Mouse (Mus musculus): ENCODE measurements at regions not wholly inside any gene's neighbourhood (a gene's known extent, or its start where the extent isn't known, plus 50 kb on each side); places are given as distances from the start of the nearest gene placed in this dataset.
"Not testable (repeated sequence)": the region's sequence is repeated elsewhere in the genome, so short reads cannot be mapped to it uniquely, and the experiment has no call there.

GRCm38 (mm10) chr15:23566886-23567655 is 1018.2 kb downstream of the Cdh18 start:
- H3K36me3 ChIP-seq (ENCODE audit: control insufficient read depth, insufficient read depth), result no peaks in the 10 kb centered on the region
- H3ac ChIP-seq (ENCODE audit: control insufficient read depth, insufficient read length), result no peak overlapping the region
- no peaks in the 10 kb centered on the region for H3K27me3 ChIP-seq (ENCODE audit: control insufficient read depth, insufficient read depth, insufficient read length)
- H3K4me3 ChIP-seq, result no peak overlapping the region
- no peak overlapping the region for H3K4me2 ChIP-seq (ENCODE audit: low read depth)
- no peaks in the 10 kb centered on the region for H3K79me2 ChIP-seq (ENCODE audit: control insufficient read depth, insufficient read depth)
- TF ChIP-seq E2F4 (IDR thresholded peaks at IDR 0.05; ENCODE audit: insufficient read depth) (no peak), POLR2AphosphoS2 (IDR thresholded peaks at IDR 0.05; ENCODE audit: insufficient read length, low read depth) (no peak), MYOD1 (IDR thresholded peaks at IDR 0.05; ENCODE audit: control insufficient read depth in 1 of 3, insufficient read length in 2 of 3, low read depth in 2 of 3) (no peak), MYOG (IDR thresholded peaks at IDR 0.05; ENCODE audit: control insufficient read depth in 1 of 3, insufficient read depth in 1 of 3, insufficient read length in 2 of 3, low read depth in 2 of 3) (no peak), TCF12 (IDR thresholded peaks at IDR 0.05; ENCODE audit: insufficient read depth, poor library complexity, severe bottlenecking) (no peak), USF1 (IDR thresholded peaks at IDR 0.05; ENCODE audit: low read depth) (no peak), POLR2A (IDR thresholded peaks at IDR 0.05; ENCODE audit: insufficient read length, low read depth) (no peak), REST (IDR thresholded peaks at IDR 0.05; ENCODE audit: insufficient read depth, insufficient read length) (no peak), CEBPB (IDR thresholded peaks at IDR 0.05; ENCODE audit: insufficient read depth, poor library complexity, severe bottlenecking) (no peak), MAX (IDR thresholded peaks at IDR 0.05; ENCODE audit: low read depth) (no peak), TCF3 (IDR thresholded peaks at IDR 0.05; ENCODE audit: insufficient read length, low read depth) (no peak), SRF (IDR thresholded peaks at IDR 0.05; ENCODE audit: control insufficient read depth, insufficient read length, low read depth) (no peak)

- not testable (repeated sequence) for H3K27me3 ChIP-seq (ENCODE audit: control insufficient read depth, insufficient read depth, insufficient read length); H3K36me3 ChIP-seq (ENCODE audit: control insufficient read depth, insufficient read depth); H3K4me2 ChIP-seq (ENCODE audit: low read depth); H3K4me3 ChIP-seq; H3K79me2 ChIP-seq (ENCODE audit: control insufficient read depth, insufficient read depth); H3ac ChIP-seq (ENCODE audit: control insufficient read depth, insufficient read length)
Observed at GRCm38 (mm10) chr15:23568651-23569050, 1019.8 kb downstream of the Cdh18 start.

- no peaks in the 10 kb centered on the region for H3K36me3 ChIP-seq (ENCODE audit: control insufficient read depth, insufficient read depth)
- H3ac ChIP-seq (ENCODE audit: control insufficient read depth, insufficient read length), result no peak overlapping the region
- H3K27me3 ChIP-seq (ENCODE audit: control insufficient read depth, insufficient read depth, insufficient read length), result no peaks in the 10 kb centered on the region
- H3K4me3 ChIP-seq, result no peak overlapping the region
- no peak overlapping the region for H3K4me2 ChIP-seq (ENCODE audit: low read depth)
- TF ChIP-seq MAX (IDR thresholded peaks at IDR 0.05; ENCODE audit: low read depth) (peak; percentile 22), POLR2A (IDR thresholded peaks at IDR 0.05; ENCODE audit: insufficient read length, low read depth) (no peak), MYOG (IDR thresholded peaks at IDR 0.05; ENCODE audit: control insufficient read depth in 1 of 3, insufficient read depth in 1 of 3, insufficient read length in 2 of 3, low read depth in 2 of 3) (peak in 2 of 3 experiments; percentile 60 to 100), TCF12 (IDR thresholded peaks at IDR 0.05; ENCODE audit: insufficient read depth, poor library complexity, severe bottlenecking) (peak; percentile 99), SRF (IDR thresholded peaks at IDR 0.05; ENCODE audit: control insufficient read depth, insufficient read length, low read depth) (peak; percentile 10), CEBPB (IDR thresholded peaks at IDR 0.05; ENCODE audit: insufficient read depth, poor library complexity, severe bottlenecking) (peak; percentile 84), MYOD1 (IDR thresholded peaks at IDR 0.05; ENCODE audit: control insufficient read depth in 1 of 3, insufficient read length in 2 of 3, low read depth in 2 of 3) (peak; percentile 98 to 99 (median 99)), TCF3 (IDR thresholded peaks at IDR 0.05; ENCODE audit: insufficient read length, low read depth) (peak; percentile 87), POLR2AphosphoS2 (IDR thresholded peaks at IDR 0.05; ENCODE audit: insufficient read length, low read depth) (no peak), USF1 (IDR thresholded peaks at IDR 0.05; ENCODE audit: low read depth) (no peak)
- H3K79me2 ChIP-seq (ENCODE audit: control insufficient read depth, insufficient read depth), result no peaks in the 10 kb centered on the region
Observed at GRCm38 (mm10) chr15:23581898-23582297, 1033.1 kb downstream of the Cdh18 start.

GRCm38 (mm10) chr15:23590451-23590850 is 1041.6 kb downstream of the Cdh18 start:
- no peak for TF ChIP-seq TCF12 (IDR thresholded peaks at IDR 0.05; ENCODE audit: insufficient read depth, poor library complexity, severe bottlenecking)
- no peak for TF ChIP-seq E2F4 (IDR thresholded peaks at IDR 0.05; ENCODE audit: insufficient read depth)
- no peak for TF ChIP-seq CEBPB (IDR thresholded peaks at IDR 0.05; ENCODE audit: insufficient read depth, poor library complexity, severe bottlenecking)
- TF ChIP-seq TCF3 (IDR thresholded peaks at IDR 0.05; ENCODE audit: insufficient read length, low read depth), result no peak
- TF ChIP-seq POLR2A (IDR thresholded peaks at IDR 0.05; ENCODE audit: insufficient read length, low read depth), result no peak
- no peak for TF ChIP-seq MYOG (IDR thresholded peaks at IDR 0.05; ENCODE audit: control insufficient read depth in 1 of 3, insufficient read depth in 1 of 3, insufficient read length in 2 of 3, low read depth in 2 of 3)
- no peak for TF ChIP-seq MYOD1 (IDR thresholded peaks at IDR 0.05; ENCODE audit: control insufficient read depth in 1 of 3, insufficient read length in 2 of 3, low read depth in 2 of 3)
- TF ChIP-seq USF1 (IDR thresholded peaks at IDR 0.05; ENCODE audit: low read depth), result no peak
- TF ChIP-seq REST (IDR thresholded peaks at IDR 0.05; ENCODE audit: insufficient read depth, insufficient read length), result no peak
- Histone ChIP-seq H3ac (ENCODE audit: control insufficient read depth, insufficient read length) (no peak overlapping the region), H3K4me3 (no peak overlapping the region)

GRCm38 (mm10) chr15:23600445-23600844 is 1051.6 kb downstream of the Cdh18 start:
- H3K27me3 ChIP-seq (ENCODE audit: control insufficient read depth, insufficient read depth, insufficient read length), result no peaks in the 10 kb centered on the region
- no peak overlapping the region for H3K4me3 ChIP-seq
- peak in 1 of 3 experiments; percentile 36 for TF ChIP-seq MYOG (IDR thresholded peaks at IDR 0.05; ENCODE audit: control insufficient read depth in 1 of 3, insufficient read depth in 1 of 3, insufficient read length in 2 of 3, low read depth in 2 of 3)
- TF ChIP-seq REST (IDR thresholded peaks at IDR 0.05; ENCODE audit: insufficient read depth, insufficient read length), result no peak
- TF ChIP-seq TCF3 (IDR thresholded peaks at IDR 0.05; ENCODE audit: insufficient read length, low read depth), result peak; percentile 33
- peak; percentile 5 for TF ChIP-seq MAX (IDR thresholded peaks at IDR 0.05; ENCODE audit: low read depth)
- TF ChIP-seq TCF12 (IDR thresholded peaks at IDR 0.05; ENCODE audit: insufficient read depth, poor library complexity, severe bottlenecking), result no peak
- no peak for TF ChIP-seq POLR2AphosphoS2 (IDR thresholded peaks at IDR 0.05; ENCODE audit: insufficient read length, low read depth)
- TF ChIP-seq MYOD1 (IDR thresholded peaks at IDR 0.05; ENCODE audit: control insufficient read depth in 1 of 3, insufficient read length in 2 of 3, low read depth in 2 of 3), result peak; percentile 70 to 79 (median 77)
- H3K79me2 ChIP-seq (ENCODE audit: control insufficient read depth, insufficient read depth), result no peaks in the 10 kb centered on the region
- H3K4me2 ChIP-seq (ENCODE audit: low read depth), result no peak overlapping the region
- no peak overlapping the region for H3ac ChIP-seq (ENCODE audit: control insufficient read depth, insufficient read length)
- peaks cover 5% of the 10 kb centered on the region for H3K36me3 ChIP-seq (ENCODE audit: control insufficient read depth, insufficient read depth)

More at GRCm38 (mm10) chr15:23590451-23590850, 1041.6 kb downstream of the Cdh18 start:
- Histone ChIP-seq H3K27me3 (ENCODE audit: control insufficient read depth, insufficient read depth, insufficient read length) (no peaks in the 10 kb centered on the region), H3K79me2 (ENCODE audit: control insufficient read depth, insufficient read depth) (no peaks in the 10 kb centered on the region), H3K36me3 (ENCODE audit: control insufficient read depth, insufficient read depth) (no peaks in the 10 kb centered on the region), H3K4me2 (ENCODE audit: low read depth) (no peak overlapping the region)

Data from myocyte (in vitro differentiated cells).